Mouse (Mus musculus): ENCODE results near the gene 1110032A03Rik. TPM values are rescaled to one million over a fixed set of nuclear protein-coding genes. Genes with fewer than 3 reads are reported as not detected.

1110032A03Rik gene
- total RNA-seq, 2 experiments from 2014 or later = 16.3 to 19.9 TPM

- ATAC-seq (replicated peaks; ENCODE audit: poor library complexity, severe bottlenecking) = no peak
Measured at GRCm38 (mm10) chr9:50775662-50776126, 374 bp upstream of the 1110032A03Rik start.

- peak; percentile 83 for ATAC-seq (replicated peaks; ENCODE audit: poor library complexity, severe bottlenecking)
Measured at GRCm38 (mm10) chr9:50774026-50774462, 1.3 kb downstream of the 1110032A03Rik start.

GRCm38 (mm10) chr9:50770011-50770410, 5.3 kb downstream of the 1110032A03Rik start:
- ATAC-seq (replicated peaks; ENCODE audit: poor library complexity, severe bottlenecking) = no peak

GRCm38 (mm10) chr9:50768107-50769002, 7.0 kb downstream of the 1110032A03Rik start, which contains the start of gene Fdxacb1:
Gene Fdxacb1 (plus strand): TSS chr9:50768236.
- peak; percentile 97 for ATAC-seq (replicated peaks; ENCODE audit: poor library complexity, severe bottlenecking)

- 0 out of 2 replicates have a peak, but pooled peaks have one; percentile 8 for ATAC-seq (replicated peaks; ENCODE audit: poor library complexity, severe bottlenecking)
Measured at GRCm38 (mm10) chr9:50767531-50768106, 7.7 kb downstream of the 1110032A03Rik start.

- ATAC-seq (replicated peaks; ENCODE audit: poor library complexity, severe bottlenecking) = no peak
Measured at GRCm38 (mm10) chr9:50763331-50763730, 12.0 kb downstream of the 1110032A03Rik start.

GRCm38 (mm10) chr9:50761520-50762243, 13.6 kb downstream of the 1110032A03Rik start:
- ATAC-seq (replicated peaks; ENCODE audit: poor library complexity, severe bottlenecking) = peak; percentile 96

- no peak for ATAC-seq (replicated peaks; ENCODE audit: poor library complexity, severe bottlenecking)
Measured at GRCm38 (mm10) chr9:50756711-50757110, 18.6 kb downstream of the 1110032A03Rik start.

- ATAC-seq (replicated peaks; ENCODE audit: poor library complexity, severe bottlenecking) = no peak
Measured at GRCm38 (mm10) chr9:50753947-50754346, 21.4 kb downstream of the 1110032A03Rik start.

- no peak for ATAC-seq (replicated peaks; ENCODE audit: poor library complexity, severe bottlenecking)
Measured at GRCm38 (mm10) chr9:50752784-50753615, 22.3 kb downstream of the 1110032A03Rik start.

- no peak for ATAC-seq (replicated peaks; ENCODE audit: poor library complexity, severe bottlenecking)
Measured at GRCm38 (mm10) chr9:50752054-50752602, 23.2 kb downstream of the 1110032A03Rik start, which contains the start of gene Hspb2. Gene Hspb2 (minus strand): TSS chr9:50752354.

- no peak for ATAC-seq (replicated peaks; ENCODE audit: poor library complexity, severe bottlenecking)
Measured at GRCm38 (mm10) chr9:50751323-50751722, 24.0 kb downstream of the 1110032A03Rik start, which contains the start of gene Cryab. Gene Cryab (plus strand): TSS chr9:50751325.

GRCm38 (mm10) chr9:50750706-50751105, 24.6 kb downstream of the 1110032A03Rik start:
- no peak for ATAC-seq (replicated peaks; ENCODE audit: poor library complexity, severe bottlenecking)

GRCm38 (mm10) chr9:50746214-50746677, 29.1 kb downstream of the 1110032A03Rik start, which contains the start of gene 2310030G06Rik:
Gene 2310030G06Rik (minus strand): TSS chr9:50746536.
- ATAC-seq (replicated peaks; ENCODE audit: poor library complexity, severe bottlenecking) = peak; percentile 44

- no peak for ATAC-seq (replicated peaks; ENCODE audit: poor library complexity, severe bottlenecking)
Measured at GRCm38 (mm10) chr9:50745806-50746205, 29.5 kb downstream of the 1110032A03Rik start.

- ATAC-seq (replicated peaks; ENCODE audit: poor library complexity, severe bottlenecking) = no peak
Measured at GRCm38 (mm10) chr9:50742744-50743143, 32.6 kb downstream of the 1110032A03Rik start.

GRCm38 (mm10) chr9:50742261-50742660, 33.1 kb downstream of the 1110032A03Rik start:
- ATAC-seq (replicated peaks; ENCODE audit: poor library complexity, severe bottlenecking) = no peak

- no peak for ATAC-seq (replicated peaks; ENCODE audit: poor library complexity, severe bottlenecking)
Measured at GRCm38 (mm10) chr9:50740867-50741784, 34.2 kb downstream of the 1110032A03Rik start.
